Mouse (Mus musculus): Measurements from ENCODE around the gene Ldhd. TPM values are rescaled to one million over a fixed set of nuclear protein-coding genes. Genes with fewer than 3 reads are reported as not detected.

The Ldhd gene
- polyA plus RNA-seq, 1 experiment from 2014 or later: 0.60 TPM

Other genes with a start within 250 kb of the Ldhd start
- gene Fa2h, start 236.6 kb downstream of the Ldhd start, polyA plus RNA-seq (2014; fragmentation: Nextera tagmentation; extraction: Ambion mirVana): 0.13 and 0.22 TPM in 2 replicates
- 4.6 and 4.7 TPM in 2 replicates for gene Wdr59, start 108.3 kb downstream of the Ldhd start, polyA plus RNA-seq (2014; fragmentation: Nextera tagmentation; extraction: Ambion mirVana)
- gene Znrf1, start 94.3 kb downstream of the Ldhd start, polyA plus RNA-seq (2014; fragmentation: Nextera tagmentation; extraction: Ambion mirVana): 35.6 and 39.1 TPM in 2 replicates
- 16.3 and 19.3 TPM in 2 replicates for gene Zfp1, start 13.0 kb upstream of the Ldhd start, polyA plus RNA-seq (2014; fragmentation: Nextera tagmentation; extraction: Ambion mirVana)
- gene Ctrb1, start 60.6 kb upstream of the Ldhd start, polyA plus RNA-seq (2014; fragmentation: Nextera tagmentation; extraction: Ambion mirVana): not detected in 2 replicates
- 34.9 and 35.3 TPM in 2 replicates for gene Bcar1, start 113.4 kb upstream of the Ldhd start, polyA plus RNA-seq (2014; fragmentation: Nextera tagmentation; extraction: Ambion mirVana)
- gene Cfdp1, start 223.9 kb upstream of the Ldhd start, polyA plus RNA-seq (2014; fragmentation: Nextera tagmentation; extraction: Ambion mirVana): 202 and 203 TPM in 2 replicates
- gene Tmem170, start 246.4 kb upstream of the Ldhd start, polyA plus RNA-seq (2014; fragmentation: Nextera tagmentation; extraction: Ambion mirVana): 3.6 and 4.1 TPM in 2 replicates

Data from embryonic facial prominence, embryonic 14.5 days (tissue).